Mouse (Mus musculus) heart, embryonic 10.5 days (tissue): ENCODE results near the gene Alk. TPM values are rescaled to one million over a fixed set of nuclear protein-coding genes. Genes with fewer than 3 reads are reported as not detected.
"Not testable (repeated sequence)": the region's sequence is repeated elsewhere in the genome, so short reads cannot be mapped to it uniquely, and the experiment has no call there.

Experiments used
- DNase-seq: peaks from one replicate; pipeline ENCODE4 v3.0.0-alpha.2; 2017; ENCODE audit warnings: low spot score
- H3K27ac ChIP-seq: fragments of 300-500 bp; sonication (generic); 2 replicates; pipeline ENCODE4 v1.5.1; 2016; ENCODE audit warnings: mild to moderate bottlenecking
- H3K27me3 ChIP-seq: fragments of 300-500 bp; sonication (generic); 2 replicates; pipeline ENCODE4 v1.6.1; 2016; ENCODE audit warnings: mild to moderate bottlenecking; ENCODE audit not compliant: poor library complexity, insufficient read depth, severe bottlenecking
- H3K36me3 ChIP-seq: fragments of 300-500 bp; sonication (generic); 2 replicates; pipeline ENCODE4 v1.6.1; 2016; ENCODE audit warnings: mild to moderate bottlenecking, moderate library complexity
- H3K4me1 ChIP-seq: fragments of 300-500 bp; sonication (generic); 2 replicates; pipeline ENCODE4 v1.6.1; 2016; ENCODE audit warnings: mild to moderate bottlenecking
- H3K4me3 ChIP-seq: fragments of 300-500 bp; sonication (generic); 2 replicates; pipeline ENCODE4 v1.5.1; 2016; ENCODE audit warnings: mild to moderate bottlenecking, moderate library complexity
- H3K9me3 ChIP-seq: fragments of 300-500 bp; sonication (generic); 2 replicates; pipeline ENCODE4 v1.6.1; 2016; ENCODE audit warnings: mild to moderate bottlenecking, moderate library complexity
- WGBS: fragments of 180-500 bp; shearing (Covaris S2); methylation state at CpG from one replicate; pipeline ENCODE4 v1.1.7; 2016; 5-methylcytosine and 5-hydroxymethylcytosine counted together
- polyA plus RNA-seq: library from polyadenylated mRNA; unstranded; fragments of >200 nt; fragmentation: Nextera tagmentation; extraction: Ambion mirVana; gene quantifications from 2 replicates; pipeline ENCODE4 v1.2.1, GENCODE M21; 2016

Gene Alk
- polyA plus RNA-seq, 1 experiment from 2014 or later, result 0.78 TPM

- H3K27me3 ChIP-seq, result no peaks in the 10 kb centered on the region
- H3K4me1 ChIP-seq, result no peaks in the 10 kb centered on the region
- no peak overlapping the region for H3K4me3 ChIP-seq
- H3K36me3 ChIP-seq, result no peaks in the 10 kb centered on the region
- 20% methylated on average over 4 of the region's 4 CpGs for WGBS
- H3K27ac ChIP-seq, result no peak overlapping the region
- no peaks in the 10 kb centered on the region for H3K9me3 ChIP-seq
- DNase-seq, result no peak
Observed at GRCm38 (mm10) chr17:72522381-72522780, 82.0 kb downstream of the Alk start.

DNA sequence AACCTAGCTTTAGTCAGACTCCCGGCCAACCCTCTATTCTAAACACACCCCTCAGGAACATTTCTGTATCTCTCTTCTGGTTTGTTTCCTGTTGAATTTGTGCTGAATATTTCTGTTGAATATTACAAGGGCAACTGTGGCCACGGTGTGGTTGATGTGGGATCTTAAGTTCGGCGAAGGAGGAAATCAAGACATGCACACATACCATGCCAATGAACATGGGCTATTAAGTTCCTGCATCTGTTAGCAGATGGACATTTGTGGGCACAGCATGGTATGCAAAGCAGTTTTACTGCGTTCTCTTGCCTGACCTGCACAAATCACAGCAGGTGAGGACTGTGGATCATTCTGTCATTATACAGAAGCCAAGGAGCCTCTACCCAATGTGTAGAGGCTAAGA lies 83.1 kb downstream of the Alk start:
- H3K27me3 ChIP-seq, result no peaks in the 10 kb centered on the region
- H3K36me3 ChIP-seq, result no peaks in the 10 kb centered on the region
- no peak for DNase-seq
- no peaks in the 10 kb centered on the region for H3K4me1 ChIP-seq
- no peaks in the 10 kb centered on the region for H3K9me3 ChIP-seq
- no peak overlapping the region for H3K27ac ChIP-seq
- 78% methylated on average over 5 of the region's 5 CpGs for WGBS
- H3K4me3 ChIP-seq, result no peak overlapping the region

- H3K4me3 ChIP-seq, result no peak overlapping the region
- DNase-seq, result no peak
- no peaks in the 10 kb centered on the region for H3K4me1 ChIP-seq
- H3K36me3 ChIP-seq, result no peaks in the 10 kb centered on the region
- 81% methylated on average over 6 of the region's 6 CpGs for WGBS
- no peaks in the 10 kb centered on the region for H3K9me3 ChIP-seq
- no peak overlapping the region for H3K27ac ChIP-seq
- no peaks in the 10 kb centered on the region for H3K27me3 ChIP-seq
Observed at GRCm38 (mm10) chr17:72510746-72511145, 93.7 kb downstream of the Alk start.

- Histone ChIP-seq H3K9me3 (no peaks in the 10 kb centered on the region), H3K4me3 (no peak overlapping the region), H3K4me1 (no peaks in the 10 kb centered on the region), H3K27me3 (no peaks in the 10 kb centered on the region), H3K36me3 (no peaks in the 10 kb centered on the region), H3K27ac (no peak overlapping the region)
- DNase-seq, result no peak
- 89% methylated on average over 7 of the region's 7 CpGs for WGBS
Observed at GRCm38 (mm10) chr17:72508678-72509394, 95.6 kb downstream of the Alk start.

DNA sequence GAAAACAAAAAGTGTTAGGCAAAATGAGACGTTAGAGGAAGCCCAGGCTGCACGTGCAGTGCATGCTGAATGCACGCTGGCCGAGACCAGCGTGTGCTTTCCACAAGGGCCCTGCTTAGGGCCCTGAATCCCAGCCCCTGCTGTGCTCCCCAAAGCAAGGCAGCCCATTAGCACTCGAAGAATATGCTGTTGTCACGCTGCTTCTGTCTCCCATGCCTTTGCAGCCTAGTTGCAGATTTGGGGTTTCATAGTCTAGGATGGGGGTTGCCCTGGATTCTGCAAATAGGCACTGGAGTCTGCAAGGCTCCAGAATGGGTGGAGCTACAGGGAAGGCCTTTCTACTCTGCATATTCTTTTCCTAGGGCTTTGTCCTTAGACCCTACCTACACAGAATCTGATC lies 99.2 kb downstream of the Alk start:
- 63% methylated on average over 7 of the region's 7 CpGs for WGBS
- H3K27ac ChIP-seq, result no peak overlapping the region
- H3K4me1 ChIP-seq, result no peaks in the 10 kb centered on the region
- DNase-seq, result no peak
- H3K4me3 ChIP-seq, result no peak overlapping the region
- H3K36me3 ChIP-seq, result no peaks in the 10 kb centered on the region
- H3K27me3 ChIP-seq, result no peaks in the 10 kb centered on the region
- H3K9me3 ChIP-seq, result no peaks in the 10 kb centered on the region

- H3K4me1 ChIP-seq, result no peaks in the 10 kb centered on the region
- H3K9me3 ChIP-seq, result no peaks in the 10 kb centered on the region
- H3K4me3 ChIP-seq, result no peak overlapping the region
- WGBS, result 76% methylated on average over 6 of the region's 6 CpGs
- no peak for DNase-seq
- no peaks in the 10 kb centered on the region for H3K36me3 ChIP-seq
- H3K27ac ChIP-seq, result no peak overlapping the region
- no peaks in the 10 kb centered on the region for H3K27me3 ChIP-seq
Observed at GRCm38 (mm10) chr17:72504581-72504980, 99.8 kb downstream of the Alk start.

DNA sequence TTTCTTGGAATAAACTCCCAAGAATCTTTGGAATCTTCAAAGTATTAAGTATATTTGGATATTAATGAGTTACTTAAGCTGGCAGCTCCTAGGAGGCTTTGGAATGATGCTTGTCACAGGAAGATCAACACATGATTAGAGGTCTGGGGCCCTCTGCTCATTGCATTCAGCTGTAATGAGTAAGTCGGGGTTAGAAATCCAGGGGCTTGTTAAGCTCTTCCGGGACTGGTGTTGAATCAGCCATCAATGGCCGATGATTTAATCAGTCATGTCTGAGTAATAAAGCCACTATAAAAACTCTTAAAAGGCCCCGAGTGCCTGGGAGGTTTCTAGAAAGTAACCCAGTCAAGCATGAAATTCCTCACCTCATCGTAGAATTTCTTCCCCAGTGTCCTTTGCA lies 109.0 kb downstream of the Alk start:
- no peak for DNase-seq
- Histone ChIP-seq H3K9me3 (no peaks in the 10 kb centered on the region), H3K4me3 (no peak overlapping the region), H3K36me3 (no peaks in the 10 kb centered on the region), H3K27ac (no peak overlapping the region), H3K27me3 (no peaks in the 10 kb centered on the region), H3K4me1 (no peaks in the 10 kb centered on the region)
- WGBS, result 82% methylated on average over 5 of the region's 5 CpGs

GRCm38 (mm10) chr17:72485623-72486022 lies 118.8 kb downstream of the Alk start:
- no peaks in the 10 kb centered on the region for H3K9me3 ChIP-seq
- H3K4me3 ChIP-seq, result no peak overlapping the region
- H3K36me3 ChIP-seq, result no peaks in the 10 kb centered on the region
- no peaks in the 10 kb centered on the region for H3K27me3 ChIP-seq
- H3K4me1 ChIP-seq, result no peaks in the 10 kb centered on the region
- no peak for DNase-seq
- H3K27ac ChIP-seq, result no peak overlapping the region
- 82% methylated on average over 4 of the region's 4 CpGs for WGBS

- not testable (repeated sequence) for H3K4me1 ChIP-seq, DNase-seq, H3K27me3 ChIP-seq, H3K36me3 ChIP-seq, H3K27ac ChIP-seq, H3K9me3 ChIP-seq, H3K4me3 ChIP-seq
- whole genome bisulfite sequencing, result 86% methylated on average over 7 of the region's 7 CpGs
Observed at GRCm38 (mm10) chr17:72479260-72479659, 125.2 kb downstream of the Alk start.

GRCm38 (mm10) chr17:72477889-72478405 lies 126.5 kb downstream of the Alk start:
- Histone ChIP-seq H3K9me3 (no peaks in the 10 kb centered on the region), H3K27ac (no peak overlapping the region), H3K36me3 (no peaks in the 10 kb centered on the region), H3K27me3 (no peaks in the 10 kb centered on the region), H3K4me3 (no peak overlapping the region), H3K4me1 (peaks cover 3% of the 10 kb centered on the region; the same call in 1 of the 2 replicates)
- DNase-seq, result no peak
- 59% methylated on average over 5 of the region's 5 CpGs for WGBS

DNA sequence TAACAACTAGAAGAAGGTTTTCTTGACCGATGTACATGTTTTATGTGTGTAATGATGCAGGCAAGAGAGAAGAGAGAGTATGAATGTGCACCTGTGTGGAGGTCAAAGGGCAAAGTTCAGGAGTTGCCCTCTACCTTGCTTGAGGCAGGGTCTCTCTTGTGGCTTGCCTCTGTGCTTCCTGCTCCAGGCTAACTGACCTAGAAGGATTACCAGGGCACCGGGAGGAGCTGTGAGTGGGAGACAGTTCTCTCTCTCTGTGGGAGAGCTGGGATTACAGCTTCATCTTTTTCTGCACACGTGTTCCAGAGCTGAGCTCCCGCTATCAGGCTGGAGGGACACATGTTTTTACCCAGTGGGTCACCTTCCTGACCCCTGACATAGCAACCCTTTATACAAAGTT lies 127.5 kb downstream of the Alk start:
- no peak for DNase-seq
- Histone ChIP-seq H3K4me3 (no peak overlapping the region), H3K36me3 (no peaks in the 10 kb centered on the region), H3K4me1 (peaks cover 3% of the 10 kb centered on the region; the same call in 1 of the 2 replicates), H3K27me3 (no peaks in the 10 kb centered on the region), H3K9me3 (no peaks in the 10 kb centered on the region), H3K27ac (no peak overlapping the region)
- WGBS, result 43% methylated on average over 4 of the region's 4 CpGs

DNA sequence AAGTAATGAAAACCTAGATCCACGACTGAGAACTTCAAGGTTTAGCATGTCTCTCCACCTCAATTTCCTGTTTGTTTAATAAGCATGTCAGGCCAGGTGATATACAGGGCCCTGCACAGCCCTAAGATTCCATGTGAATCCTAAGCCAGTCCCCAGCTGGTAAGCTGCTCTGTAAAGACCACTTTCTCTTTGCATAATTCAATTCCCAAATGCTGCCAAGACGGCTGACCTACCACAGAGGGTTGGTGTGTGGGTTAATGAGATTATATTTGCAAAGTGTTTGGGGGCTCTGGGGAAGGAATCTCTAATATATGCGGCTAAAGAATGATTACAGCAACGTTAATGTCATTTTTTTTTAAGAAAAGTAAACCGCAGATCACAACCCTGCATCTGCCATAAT lies 130.3 kb downstream of the Alk start:
- peaks cover 3% of the 10 kb centered on the region; the same call in 1 of the 2 replicates for H3K4me1 ChIP-seq
- H3K9me3 ChIP-seq, result no peaks in the 10 kb centered on the region
- H3K36me3 ChIP-seq, result no peaks in the 10 kb centered on the region
- H3K4me3 ChIP-seq, result no peak overlapping the region
- H3K27ac ChIP-seq, result no peak overlapping the region
- H3K27me3 ChIP-seq, result no peaks in the 10 kb centered on the region
- 71% methylated on average over 5 of the region's 5 CpGs for WGBS
- DNase-seq, result no peak

DNA sequence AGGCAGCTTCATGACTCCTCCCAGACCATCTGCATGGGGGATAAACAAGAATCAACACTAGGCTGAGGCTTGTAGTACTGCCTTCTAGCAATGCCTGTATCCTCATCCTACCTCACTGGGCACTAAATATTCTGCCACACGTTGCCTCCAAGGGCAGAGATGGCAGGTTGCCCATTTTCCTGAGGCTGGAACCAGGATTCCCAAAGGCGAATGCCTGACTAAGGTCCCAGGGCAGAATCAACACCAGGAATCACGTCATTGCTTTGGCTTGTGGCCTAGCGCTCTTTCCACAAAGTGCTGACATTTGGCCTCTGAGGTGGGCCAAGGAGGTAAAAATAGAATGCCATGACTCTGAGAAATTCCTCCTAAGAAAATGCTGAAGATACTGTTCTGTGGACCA lies 155.9 kb downstream of the Alk start:
- Histone ChIP-seq H3K4me3 (no peak overlapping the region), H3K36me3 (no peaks in the 10 kb centered on the region), H3K27me3 (no peaks in the 10 kb centered on the region), H3K9me3 (no peaks in the 10 kb centered on the region), H3K4me1 (no peaks in the 10 kb centered on the region), H3K27ac (no peak overlapping the region)
- WGBS, result 79% methylated on average over 4 of the region's 4 CpGs
- no peak for DNase-seq
